Mouse (Mus musculus): Measurements from ENCODE around the gene Gpr83.
A peak's percentile ranks its signal among the peaks of the same experiment; 100 is the strongest.

Gene Gpr83

DNA sequence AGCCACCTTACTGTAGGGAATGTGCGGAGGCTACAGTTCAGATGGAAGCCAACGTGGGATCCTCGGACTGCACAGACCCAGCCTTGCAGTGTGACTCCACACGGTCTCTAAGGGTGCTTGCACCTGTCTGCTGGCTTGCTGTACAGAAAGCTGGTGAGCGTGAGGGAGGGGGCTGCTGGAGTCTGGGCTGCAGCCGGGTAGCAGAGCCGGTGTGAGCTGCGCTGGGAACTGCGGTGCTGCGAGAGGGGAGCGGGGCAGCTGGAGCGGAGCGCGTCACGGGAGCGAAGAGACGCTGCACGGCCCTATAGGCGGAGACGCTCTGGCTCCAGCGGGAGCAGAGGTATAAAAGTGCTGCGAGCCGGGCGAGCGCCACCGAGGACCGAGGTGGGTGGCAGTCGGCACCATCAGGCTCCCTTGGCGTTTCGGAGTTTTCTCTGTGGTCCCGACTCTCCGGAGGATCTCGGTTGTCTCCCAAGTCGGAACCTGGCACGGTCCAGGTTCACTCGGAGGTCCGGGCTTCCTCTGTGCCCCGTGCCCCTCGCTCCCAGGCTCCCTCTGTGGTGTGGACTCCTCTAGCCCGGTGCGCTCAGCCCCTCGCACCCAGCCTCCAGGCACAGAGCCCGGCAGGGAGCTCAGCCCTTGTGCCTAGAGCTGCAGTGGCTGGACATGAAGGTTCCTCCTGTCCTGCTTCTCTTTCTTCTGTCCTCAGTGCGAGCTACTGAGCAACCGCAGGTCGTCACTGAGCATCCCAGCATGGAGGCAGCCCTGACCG is at the start of gene Gpr83:
Gene Gpr83, plus strand, starts transcription at position 343 of the 772 bp plus-strand sequence.
- DNase-seq, result peak; percentile 37

DNA sequence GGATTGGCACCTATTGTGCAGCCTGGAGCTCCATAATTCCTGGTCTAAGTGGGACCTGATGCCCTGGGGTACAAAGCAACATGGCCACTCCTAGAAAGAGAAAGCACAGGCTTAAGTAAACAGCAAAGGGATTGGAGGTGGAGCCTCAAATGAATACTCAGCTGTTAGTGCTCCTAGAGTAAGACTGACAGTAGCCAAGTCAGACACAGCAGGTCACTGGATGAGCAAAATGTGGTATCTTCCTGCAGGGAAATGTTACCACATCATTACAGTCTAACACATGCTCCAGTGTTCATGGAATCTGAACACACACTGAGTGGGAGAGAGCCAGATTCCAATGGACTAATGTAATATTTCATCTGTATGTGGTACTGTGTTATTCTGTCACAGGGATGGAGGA is 38.6 kb upstream of the Gpr83 start:
- DNase-seq, result no peak

DNA sequence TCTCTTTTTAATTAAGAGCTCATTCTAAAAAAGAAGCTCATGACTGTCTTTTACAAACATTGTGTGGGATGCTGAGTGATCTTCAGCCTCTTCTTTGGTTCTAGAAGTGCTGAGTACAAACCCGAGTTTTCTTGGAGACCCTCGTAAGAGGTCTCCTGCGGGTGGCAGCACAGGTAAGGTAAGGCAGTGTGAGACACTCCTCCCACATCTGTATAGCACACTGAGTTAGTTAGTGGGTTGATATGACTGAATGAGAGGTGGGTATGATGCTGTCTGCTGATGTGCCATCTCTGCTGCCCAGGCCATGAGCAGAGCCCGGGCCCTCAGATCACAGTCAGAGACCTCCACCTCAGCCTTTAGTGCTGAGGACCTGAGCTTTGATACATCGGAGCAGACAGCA is 35.2 kb upstream of the Gpr83 start:
- DNase-seq, result no peak

DNA sequence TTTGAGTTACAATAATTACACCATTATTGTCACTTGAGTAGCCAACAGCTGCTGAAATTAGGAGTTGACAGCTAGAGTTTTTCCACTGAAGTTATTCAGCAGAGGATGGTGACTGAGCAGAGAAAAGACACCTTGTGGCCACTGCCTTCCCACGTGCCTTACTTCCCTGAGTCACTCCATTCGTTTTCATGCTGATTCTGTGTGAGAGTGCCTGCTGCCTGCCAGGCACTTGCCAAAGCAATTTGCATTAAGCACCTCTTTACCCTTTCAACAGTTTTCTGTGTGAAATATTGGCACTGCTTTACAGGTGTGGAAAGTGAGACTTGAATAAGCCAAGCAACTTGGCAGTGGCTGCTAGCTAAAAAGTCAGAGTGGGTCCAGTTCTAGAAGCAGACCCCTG is 32.1 kb upstream of the Gpr83 start:
- DNase-seq, result no peak

DNA sequence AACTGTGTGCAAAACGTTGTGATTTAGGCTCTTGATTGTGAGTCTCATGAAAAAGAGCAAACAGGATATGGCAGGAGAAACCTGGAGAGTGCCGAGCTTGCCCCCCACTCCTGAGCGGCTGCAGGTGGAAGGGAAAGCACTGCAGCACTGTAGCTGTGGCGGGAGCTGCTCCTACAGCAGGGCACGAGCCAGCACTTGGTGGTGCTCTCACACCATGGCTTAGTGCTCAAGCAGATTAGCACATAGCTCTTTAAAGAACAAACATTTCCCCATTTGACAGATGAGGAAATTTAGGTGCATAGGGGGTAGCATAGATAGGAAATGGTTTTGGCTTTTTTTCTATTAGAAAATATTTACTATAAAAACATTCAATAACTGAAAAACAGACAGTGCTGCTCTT is 28.0 kb upstream of the Gpr83 start:
- DNase-seq, result no peak

DNA sequence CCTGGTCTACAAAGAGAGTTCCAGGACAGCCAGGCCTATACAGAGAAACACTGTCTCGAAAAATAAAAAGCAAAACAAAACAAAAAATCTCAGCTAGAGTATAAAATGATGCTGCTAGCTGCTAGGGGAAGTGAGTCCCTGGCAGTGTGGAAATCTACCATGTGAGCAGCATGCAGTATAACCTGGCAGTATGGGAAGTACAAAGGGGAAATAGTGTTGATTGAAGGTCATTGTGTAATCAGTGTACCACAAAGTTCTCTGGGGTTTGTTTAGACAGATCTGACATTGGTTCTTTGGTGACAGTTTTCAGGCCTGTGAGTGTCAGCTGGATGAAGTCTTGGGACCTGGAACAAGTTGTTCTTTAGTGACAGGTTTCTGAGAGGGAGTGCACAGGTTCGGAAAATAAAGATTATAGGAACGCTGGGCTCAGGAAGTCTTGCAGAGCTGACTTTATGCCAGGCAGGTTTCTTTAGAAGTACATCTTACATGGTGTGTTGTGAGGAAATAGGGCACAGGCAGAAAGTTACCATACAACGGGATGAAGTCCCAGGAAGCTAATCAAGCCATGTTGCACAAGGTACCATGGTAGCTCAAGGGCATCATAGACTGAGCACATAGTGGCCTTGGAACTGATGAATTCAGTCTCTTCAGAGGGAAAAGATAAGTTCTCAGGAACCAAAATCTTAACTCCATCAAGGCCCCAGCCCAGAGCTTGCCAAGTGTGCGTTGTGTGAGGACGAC is 24.5 kb upstream of the Gpr83 start:
- DNase-seq, result no peak

DNA sequence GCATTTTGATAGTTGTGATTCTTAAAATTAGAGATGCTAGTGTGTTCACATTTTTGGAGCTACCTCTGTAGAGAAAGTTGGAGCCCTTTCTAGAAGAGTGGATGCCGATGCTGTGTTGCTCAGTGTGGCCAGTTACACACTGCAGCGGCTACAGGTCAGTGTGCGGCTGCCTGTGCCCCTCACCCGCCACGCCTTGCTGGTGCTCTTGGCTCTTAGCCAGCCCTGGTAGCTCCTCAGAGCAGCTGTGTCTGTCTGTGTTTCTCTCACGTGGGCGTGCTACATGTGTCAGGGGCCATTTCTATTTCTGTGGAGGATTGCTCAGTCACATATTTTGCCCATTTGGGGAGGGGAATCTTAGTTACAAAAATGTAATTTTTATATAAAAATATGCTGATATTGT is 20.5 kb upstream of the Gpr83 start:
- DNase-seq, result peak; percentile 61

DNA sequence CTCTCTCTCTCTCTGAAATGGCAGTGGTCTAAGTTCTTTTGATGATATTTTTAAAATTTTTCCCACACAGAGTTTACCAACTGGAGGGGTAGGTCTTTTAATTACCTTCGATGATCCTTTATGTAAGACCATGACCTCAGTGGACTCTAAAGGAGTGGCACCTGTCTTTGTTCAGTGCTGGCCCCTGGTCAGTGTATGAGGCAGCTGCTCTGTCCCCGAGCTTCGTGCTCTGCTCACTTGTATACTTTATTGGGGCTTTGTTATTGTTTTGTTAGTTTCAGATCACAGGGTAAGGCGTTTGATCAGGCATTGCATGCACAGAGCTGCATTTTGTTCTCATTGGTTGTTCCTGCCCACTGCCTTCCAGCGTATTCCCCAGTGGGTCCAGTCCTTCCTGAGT is 20.0 kb upstream of the Gpr83 start:
- no peak for DNase-seq

DNA sequence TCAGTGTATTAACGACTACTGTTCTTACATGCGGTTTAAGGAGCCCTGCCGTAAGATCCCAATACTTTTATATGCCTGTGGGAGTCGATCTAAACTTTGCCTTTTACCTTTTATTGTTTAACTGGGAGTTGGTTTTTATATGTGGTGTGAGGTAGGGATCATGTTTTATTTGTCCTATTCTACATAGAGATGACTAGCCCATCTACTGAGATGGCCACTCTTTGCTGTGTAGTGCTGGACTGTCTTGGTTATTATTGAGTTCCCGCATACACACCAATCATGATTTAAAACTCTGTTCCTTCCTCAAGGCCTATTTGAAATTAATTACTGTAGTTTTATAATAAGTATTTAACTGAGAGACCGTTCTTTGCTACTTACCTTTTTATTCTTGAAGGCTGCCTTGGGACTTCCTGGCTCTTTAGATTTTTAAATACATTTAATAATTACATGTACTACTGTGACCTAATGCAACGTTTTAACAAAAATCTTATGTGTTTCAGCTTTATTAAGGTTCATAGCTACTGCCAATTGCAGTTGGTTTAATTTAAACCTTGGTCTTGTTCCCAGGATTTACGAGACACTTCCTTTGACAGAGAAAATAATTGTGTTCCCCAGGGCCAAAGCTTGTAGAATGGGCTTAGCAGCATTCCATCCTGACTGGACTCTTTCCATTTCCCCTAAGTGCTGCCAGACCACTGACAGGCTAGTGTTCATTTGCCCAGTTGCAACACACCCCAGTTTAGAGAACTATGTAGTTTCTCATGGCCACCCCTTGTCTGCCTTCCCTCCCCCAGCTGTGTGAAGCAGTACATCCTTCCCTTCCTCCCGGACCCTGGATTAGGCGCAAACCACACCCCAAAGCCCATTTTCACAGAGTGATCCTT is 17.9 kb upstream of the Gpr83 start:
- DNase-seq, result peak; percentile 52

DNA sequence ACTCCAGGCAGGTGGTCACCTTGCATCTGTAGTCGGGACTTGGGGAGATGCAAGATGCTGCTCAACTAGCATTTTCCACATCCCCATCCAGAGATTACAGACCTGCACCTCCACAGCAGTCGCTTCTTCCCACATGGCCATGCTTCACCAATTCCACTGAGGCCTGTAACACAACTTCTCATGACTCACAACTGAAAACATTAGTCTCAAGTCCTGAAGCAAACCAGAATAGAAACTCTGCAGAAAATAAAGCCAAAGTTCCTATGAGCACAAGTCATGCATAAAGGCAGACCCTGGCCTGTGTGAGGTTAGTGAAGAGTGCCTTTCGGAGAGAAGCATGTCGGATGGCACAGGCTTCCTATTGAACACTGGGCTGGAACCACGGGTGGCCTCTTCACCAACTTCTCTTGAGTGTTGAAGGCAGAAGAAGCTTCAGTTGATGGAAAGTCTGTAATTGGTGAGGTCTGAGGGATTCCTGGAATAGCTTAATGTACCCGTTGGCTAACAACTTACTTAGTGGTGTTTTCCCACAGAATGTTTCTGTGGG is 16.6 kb upstream of the Gpr83 start:
- no peak for DNase-seq

DNA sequence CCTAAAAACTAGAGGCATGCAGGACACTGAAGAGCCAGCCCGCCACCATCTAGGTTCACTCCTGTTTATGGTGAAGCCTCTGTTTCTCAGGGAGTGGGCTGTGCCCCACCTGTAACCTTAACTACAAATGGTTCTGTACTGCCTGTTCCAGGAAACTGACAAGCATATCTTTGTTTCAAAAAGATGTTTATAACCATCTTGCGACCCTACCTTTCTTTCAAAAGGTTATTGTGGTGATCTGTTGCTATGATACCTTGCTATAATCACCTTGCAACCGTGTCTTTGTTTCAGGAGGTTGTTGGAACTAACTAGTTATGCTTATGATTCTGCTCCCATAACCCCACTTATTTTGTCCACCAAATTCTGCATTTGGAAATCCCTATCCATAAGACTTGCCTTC is 16.1 kb upstream of the Gpr83 start:
- no peak for DNase-seq

DNA sequence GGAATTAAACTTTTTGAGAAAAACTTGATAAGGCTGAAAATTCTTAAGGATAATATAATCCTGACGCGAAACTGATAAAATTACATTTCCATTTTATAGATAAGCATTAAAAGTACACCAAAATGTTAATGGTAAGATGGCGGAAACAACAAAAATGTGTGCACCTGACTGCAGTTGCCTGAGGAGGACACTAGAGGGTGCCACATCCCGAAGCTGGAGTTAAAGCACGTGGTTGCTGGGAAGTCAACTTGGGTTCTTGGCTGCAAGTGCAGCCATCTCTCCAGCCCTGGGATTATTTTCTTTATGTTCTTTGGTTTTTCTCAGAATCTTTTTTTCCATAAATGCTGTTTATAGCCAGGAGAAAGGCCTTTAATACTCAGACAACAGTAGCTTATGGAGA is 13.6 kb upstream of the Gpr83 start:
- DNase-seq, result no peak

DNA sequence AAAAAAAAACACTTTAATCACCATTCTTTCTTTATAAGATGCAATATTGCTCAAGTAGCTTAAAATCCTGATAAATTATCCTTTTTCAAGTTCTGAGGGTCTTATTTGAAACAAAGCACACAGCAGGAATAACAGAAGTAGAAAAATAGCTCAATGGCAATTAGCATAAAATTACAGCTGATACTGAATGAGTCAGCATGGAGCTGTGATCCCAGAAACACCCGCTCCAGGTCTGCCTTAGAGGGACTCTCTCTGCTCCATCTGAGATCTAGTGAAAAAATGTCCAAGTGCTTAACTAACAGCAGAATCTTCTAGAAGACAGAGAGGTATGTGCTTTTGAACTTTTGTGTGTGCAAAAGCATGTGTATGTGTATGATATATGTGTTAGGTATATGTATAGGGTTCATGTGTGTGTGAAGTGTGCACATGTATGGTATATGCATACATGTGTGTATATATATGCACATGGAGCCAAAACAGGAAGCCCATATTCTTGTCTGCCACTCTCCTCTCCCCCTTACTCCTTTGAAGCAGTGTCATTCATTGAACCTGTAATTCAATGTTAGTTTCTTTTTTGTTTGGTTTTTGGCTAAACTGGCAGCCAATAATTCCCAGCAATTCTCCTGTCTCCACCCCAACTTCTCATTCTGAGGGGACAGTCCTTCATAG is 11.6 kb upstream of the Gpr83 start:
- DNase-seq, result no peak

DNA sequence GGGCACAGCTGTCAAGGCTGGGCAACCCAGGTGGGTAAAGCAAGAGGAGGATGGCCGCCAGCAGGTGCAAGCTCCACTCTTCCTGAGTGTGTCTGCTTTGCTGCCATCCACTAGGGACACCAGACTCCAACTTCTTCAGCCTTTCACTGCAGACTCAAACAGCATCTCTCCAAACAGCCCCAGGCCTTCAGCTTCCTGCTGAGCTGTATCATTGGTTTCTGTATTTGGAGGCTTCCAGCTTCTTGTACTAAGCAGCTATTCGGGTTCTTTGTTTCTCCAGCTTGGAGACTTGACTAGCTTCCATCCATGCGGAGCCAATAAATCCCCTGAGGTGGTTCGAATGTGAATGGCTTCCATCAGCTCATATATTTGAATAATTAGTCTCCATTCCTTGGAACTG is 5.4 kb upstream of the Gpr83 start:
- no peak for DNase-seq

DNA sequence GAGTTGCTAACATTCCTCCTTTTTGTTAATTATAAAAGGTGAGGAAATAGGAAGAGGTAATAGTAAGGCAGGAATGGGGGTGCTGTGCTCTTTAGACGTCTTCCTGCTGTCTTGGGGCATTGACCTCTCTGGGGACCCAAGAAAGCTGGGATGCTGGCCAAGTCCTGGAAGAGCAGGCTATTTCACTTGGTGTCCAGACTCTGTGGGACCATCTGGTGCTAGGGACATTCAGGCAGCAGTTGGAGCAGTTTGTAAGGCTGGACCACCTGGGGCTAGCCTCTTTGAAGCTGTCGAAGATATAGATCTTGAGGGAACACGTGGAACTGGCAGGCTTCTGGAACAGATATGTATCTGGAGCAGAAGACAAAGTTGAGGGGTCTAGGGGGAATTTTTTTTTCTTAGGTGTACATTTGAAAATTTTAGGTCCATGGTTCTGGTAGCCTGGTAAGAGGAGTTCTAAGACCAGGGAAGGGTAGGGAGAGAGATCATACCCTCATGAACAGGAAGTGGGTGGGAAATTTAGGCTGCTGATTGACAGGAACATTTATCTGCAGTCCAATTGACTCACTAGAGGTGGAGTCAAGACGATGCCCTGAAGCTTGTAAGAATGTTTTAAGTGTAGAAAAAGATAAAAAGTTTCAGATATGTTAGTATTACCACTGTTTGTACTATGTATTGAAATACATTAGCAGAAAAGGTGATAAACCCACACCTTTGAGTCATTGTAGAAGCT is 2.9 kb upstream of the Gpr83 start:
- DNase-seq, result no peak

DNA sequence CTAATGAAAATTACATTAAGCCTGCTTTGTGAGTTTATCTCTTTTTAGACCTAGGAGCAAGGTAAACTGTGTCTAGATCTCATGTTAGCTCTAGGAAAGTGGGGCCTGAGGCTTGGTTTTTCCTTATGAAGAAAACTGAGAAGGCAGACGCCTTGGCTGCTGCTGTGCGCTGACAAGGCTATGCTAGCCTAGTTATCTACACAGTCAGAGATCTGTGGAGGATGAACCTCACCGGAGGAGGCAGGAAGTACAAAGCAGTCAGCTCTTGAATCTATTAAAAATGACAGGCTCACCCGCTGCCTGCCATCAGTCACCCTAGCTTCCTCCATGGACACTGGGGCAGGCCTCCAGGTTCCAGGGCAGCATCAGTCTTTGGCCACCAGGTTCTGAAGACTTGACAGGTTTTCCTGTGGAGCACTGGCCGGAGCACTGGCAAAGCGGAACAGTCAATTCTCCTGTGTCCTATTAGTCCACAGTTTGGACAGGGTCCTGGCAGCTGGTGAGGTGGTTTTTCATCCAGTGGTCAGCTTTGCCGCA is 1.8 kb upstream of the Gpr83 start:
- peak; percentile 19 for DNase-seq

DNA sequence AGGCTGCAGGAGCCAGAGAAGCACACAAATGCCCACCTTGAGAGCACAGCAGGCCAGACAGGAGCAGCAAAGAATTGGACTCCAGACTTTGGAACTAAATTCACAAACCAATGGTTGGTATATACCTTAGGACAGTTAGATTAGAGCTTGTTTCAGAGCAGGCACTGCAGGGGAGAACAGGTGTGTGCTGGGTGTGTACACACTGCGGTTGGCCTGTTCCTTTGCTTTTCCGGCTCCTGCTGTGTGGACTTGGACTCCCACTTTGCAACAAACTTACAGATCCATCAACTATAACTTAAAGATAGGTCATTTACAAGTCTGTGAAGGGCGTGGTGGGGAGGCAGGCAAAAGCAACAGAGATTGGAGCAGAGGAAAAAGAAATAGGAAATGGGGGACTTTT is 1.2 kb upstream of the Gpr83 start:
- no peak for DNase-seq

DNA sequence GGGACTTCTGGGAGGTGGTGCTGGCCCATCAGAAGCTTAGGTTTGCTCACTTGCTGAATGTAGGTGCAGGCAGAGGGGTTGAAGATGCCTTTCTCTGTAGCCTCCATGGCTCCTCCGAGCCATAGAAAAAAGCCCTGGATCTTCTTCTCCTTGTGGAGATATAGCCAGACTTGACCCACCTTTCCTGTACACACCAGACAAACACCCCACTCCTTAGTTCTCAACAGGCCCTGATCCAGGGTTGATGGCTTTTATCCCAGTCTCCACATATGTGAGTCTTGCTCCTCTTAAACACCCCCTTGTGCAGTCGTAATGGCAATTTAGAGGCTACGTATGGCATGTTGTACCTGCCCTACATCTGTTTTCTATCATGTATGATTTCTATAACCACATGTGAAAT is 3.1 kb downstream of the Gpr83 start:
- DNase-seq, result no peak

DNA sequence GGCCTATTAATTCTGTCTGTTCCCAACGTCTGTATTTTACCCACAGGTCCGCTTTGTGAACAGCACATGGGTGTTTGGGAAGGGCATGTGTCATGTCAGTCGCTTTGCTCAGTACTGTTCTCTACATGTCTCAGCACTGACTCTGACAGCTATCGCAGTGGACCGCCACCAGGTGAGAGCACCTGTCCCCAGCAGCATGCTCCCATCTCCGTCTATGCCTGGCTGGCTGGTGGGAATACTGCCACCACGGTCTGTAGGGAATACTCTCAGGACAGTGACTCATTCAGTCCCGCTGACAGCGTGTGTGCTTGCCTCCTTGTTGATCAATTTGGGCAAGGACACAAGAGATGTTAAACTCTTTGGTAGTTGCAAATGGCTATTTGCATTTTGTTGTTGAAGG is 4.7 kb downstream of the Gpr83 start:
- no peak for DNase-seq

DNA sequence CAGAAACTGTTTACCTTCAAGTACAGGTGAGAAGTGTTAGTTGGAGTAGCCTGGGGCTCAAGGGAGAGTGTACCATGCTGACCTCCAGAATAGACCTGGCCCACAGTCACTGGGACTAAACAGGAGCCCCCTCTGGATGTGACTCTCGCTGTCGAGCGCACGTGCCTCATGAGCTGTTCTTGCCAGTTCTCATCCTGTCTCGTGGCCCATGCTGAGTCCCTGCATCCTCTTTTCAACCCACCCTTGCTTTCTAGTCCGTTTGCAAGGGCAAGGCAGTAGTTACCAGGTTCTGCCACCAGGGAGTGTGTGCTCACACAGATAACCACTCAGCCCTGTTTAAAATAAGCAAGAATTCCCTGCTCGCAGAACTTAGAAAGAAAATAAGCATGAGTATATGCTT is 6.9 kb downstream of the Gpr83 start:
- peak; percentile 79 for DNase-seq

DNA sequence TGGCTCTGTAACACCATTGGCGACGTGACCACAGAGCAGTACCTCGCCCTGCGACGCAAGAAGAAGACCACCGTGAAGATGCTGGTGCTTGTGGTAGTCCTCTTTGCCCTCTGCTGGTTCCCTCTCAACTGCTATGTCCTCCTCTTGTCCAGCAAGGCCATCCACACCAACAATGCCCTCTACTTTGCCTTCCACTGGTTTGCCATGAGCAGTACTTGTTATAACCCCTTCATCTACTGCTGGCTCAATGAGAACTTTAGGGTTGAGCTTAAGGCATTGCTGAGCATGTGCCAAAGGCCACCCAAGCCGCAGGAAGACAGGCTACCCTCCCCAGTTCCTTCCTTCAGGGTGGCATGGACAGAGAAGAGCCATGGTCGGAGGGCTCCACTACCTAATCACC is 8.3 kb downstream of the Gpr83 start:
- DNase-seq, result no peak

DNA sequence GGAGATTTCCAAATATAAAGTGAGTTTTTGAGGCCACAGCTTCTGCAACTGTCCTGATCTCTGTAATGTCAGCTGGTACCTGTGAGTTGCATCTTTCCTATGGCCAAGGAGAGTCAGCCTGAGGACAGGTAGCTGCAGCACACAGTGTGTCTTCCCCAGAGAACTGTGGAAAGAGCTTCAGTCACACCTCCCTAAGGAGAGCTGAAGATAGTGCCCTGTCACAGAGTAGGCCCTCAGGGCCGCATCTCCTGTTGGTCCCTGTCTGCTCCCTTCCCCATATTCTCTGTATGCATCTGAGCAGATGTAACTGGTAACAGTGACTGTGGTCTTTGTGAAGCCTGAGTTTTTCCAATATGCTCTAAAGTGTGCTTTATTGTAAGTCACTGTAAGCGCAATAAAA is 10.4 kb downstream of the Gpr83 start:
- DNase-seq, result no peak
